Comparison of ENCODE assay signal across 9 mouse cellular contexts in the genomic region with DNA sequence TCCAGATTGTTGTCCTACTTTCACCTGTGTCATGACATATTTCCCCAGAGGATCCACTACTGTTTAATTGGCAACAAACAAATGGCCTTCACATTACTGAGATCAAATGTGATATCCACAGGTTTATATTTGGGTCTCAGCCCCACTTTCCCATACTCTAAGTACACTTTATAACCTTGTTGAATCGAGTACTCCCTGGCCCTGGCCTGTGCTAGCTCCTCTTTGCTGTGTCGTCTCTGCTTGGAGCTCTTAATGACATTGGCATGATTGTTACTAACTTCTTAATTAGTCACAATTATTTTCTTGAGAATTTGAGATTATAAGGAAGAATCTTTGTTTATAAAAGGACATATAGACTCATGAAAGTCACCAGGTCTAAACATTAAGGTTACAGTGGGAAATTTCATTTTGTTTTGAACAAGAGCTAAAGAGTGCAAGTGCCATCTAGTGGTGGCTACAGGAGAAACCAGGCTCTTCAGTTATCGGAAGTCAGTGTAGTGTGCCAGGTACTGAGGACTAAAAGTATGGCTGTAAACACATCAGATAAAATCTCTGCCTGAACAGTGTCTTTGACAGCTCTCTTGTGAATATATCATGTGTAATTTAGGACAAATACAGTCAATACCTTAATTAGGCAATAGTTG. TPM values are rescaled to one million over a fixed set of nuclear protein-coding genes. Genes with fewer than 3 reads are reported as not detected.
DNase-seq lines count a peak whose midpoint lies in the region; ATAC-seq and TF ChIP-seq lines count a peak whose summit lies in the region.
"Had no signal": no experiment of that assay in that cellular context is flagged by ENCODE, and none has a peak within 500 bp of the region (broad histone marks: within the 10 kb centered on the region; RNA-seq: fewer than 3 reads in every experiment).

No protein-coding gene starts in this region.

- H3K9ac ChIP-seq in heart, adult 2 months (ENCODE audit: low read depth, low read length) = no peak overlapping the region
- no peak overlapping the region for H3K9ac ChIP-seq in kidney, postnatal 0 days (ENCODE audit: low read depth, low read length)
- H3K9ac ChIP-seq in midbrain, embryonic 16.5 days (ENCODE audit: low read depth, low read length) = no peak overlapping the region

- TF ChIP-seq CTCF in heart, adult 2 months (IDR thresholded peaks at IDR 0.05) = peak; percentile 78
- TF ChIP-seq CTCF in brain, embryonic 14.5 days (IDR thresholded peaks at IDR 0.05; ENCODE audit: borderline replicate concordance, extremely low read depth, insufficient read depth, insufficient read length) = peak; percentile 69; the same call in 1 of the 2 replicates
- peak; percentile 79 for TF ChIP-seq CTCF in kidney, postnatal 0 days (IDR thresholded peaks at IDR 0.05; ENCODE audit: low read depth)

- no peaks in the 10 kb centered on the region for H3K79me2 ChIP-seq in heart, adult 2 months (replicated peaks; ENCODE audit: control insufficient read depth, insufficient read depth, low read length)

- TF ChIP-seq EP300 in heart, adult 2 months (IDR thresholded peaks at IDR 0.05; ENCODE audit: insufficient read depth, low read depth, low read length) = no peak

- no peak for ATAC-seq in kidney, postnatal 0 days (replicated peaks; ENCODE audit: low FRiP score, low read depth)
- ATAC-seq in midbrain, embryonic 16.5 days = peak; percentile 79

- no peaks in the 10 kb centered on the region for H3K27me3 ChIP-seq in heart, adult 2 months (ENCODE audit: control insufficient read depth, insufficient read depth, low read length)
- no peaks in the 10 kb centered on the region for H3K27me3 ChIP-seq in heart, embryonic 10.5 days (ENCODE audit: insufficient read depth, poor library complexity, severe bottlenecking)
- no peaks in the 10 kb centered on the region for H3K27me3 ChIP-seq in kidney, postnatal 0 days (ENCODE audit: insufficient read depth, low read length)
- H3K27me3 ChIP-seq in midbrain, embryonic 16.5 days (ENCODE audit: control insufficient read depth, insufficient read depth, low read depth, low read length) = no peaks in the 10 kb centered on the region

- no peaks in the 10 kb centered on the region for H3K4me1 ChIP-seq in heart, adult 2 months (ENCODE audit: control insufficient read depth, insufficient read depth, low read length)
- no peaks in the 10 kb centered on the region for H3K4me1 ChIP-seq in heart, embryonic 10.5 days
- no peaks in the 10 kb centered on the region for H3K4me1 ChIP-seq in kidney, postnatal 0 days (replicated peaks; ENCODE audit: insufficient read depth, low read length)
- H3K4me1 ChIP-seq in midbrain, embryonic 16.5 days (ENCODE audit: control insufficient read depth, insufficient read depth, low read length) = no peaks in the 10 kb centered on the region

- intact Hi-C loops in heart, adult 2 months (cut with DNase I) = no loop called here

- 54% methylated on average over 3 of the region's 3 CpGs for WGBS in heart, adult 2 months
- 54% methylated on average over 3 of the region's 3 CpGs for WGBS in heart, embryonic 10.5 days
- WGBS in kidney, postnatal 0 days = 59% methylated on average over 3 of the region's 3 CpGs
- 66% methylated on average over 3 of the region's 3 CpGs for WGBS in midbrain, embryonic 16.5 days

- no peak for DNase-seq in heart, adult 2 months
- no peak for DNase-seq in heart, embryonic 10.5 days (ENCODE audit: low spot score)
- DNase-seq in 3T3-L1 (ENCODE audit: low read depth, low spot score) = peak; percentile 40
- DNase-seq in brain, embryonic 14.5 days (ENCODE audit: low read depth) = peak; percentile 67
- DNase-seq in kidney, postnatal 0 days (ENCODE audit: low spot score) = peak; percentile 52
- DNase-seq in urinary bladder, postnatal 10 days (ENCODE audit: low spot score) = no peak
- DNase-seq in ovary, postnatal 10 days (ENCODE audit: low spot score) = no peak

- H3K9me3 ChIP-seq in heart, embryonic 10.5 days = no peaks in the 10 kb centered on the region
- no peaks in the 10 kb centered on the region for H3K9me3 ChIP-seq in kidney, postnatal 0 days (replicated peaks; ENCODE audit: low read length)
- no peaks in the 10 kb centered on the region for H3K9me3 ChIP-seq in midbrain, embryonic 16.5 days (replicated peaks; ENCODE audit: control insufficient read depth, low read length, poor library complexity, severe bottlenecking)

- TF ChIP-seq POLR2A in heart, adult 2 months (IDR thresholded peaks at IDR 0.05; ENCODE audit: insufficient read depth, low read depth, low read length) = no peak
- TF ChIP-seq POLR2A in brain, embryonic 14.5 days (IDR thresholded peaks at IDR 0.05; ENCODE audit: borderline replicate concordance, extremely low read depth, insufficient read depth, insufficient read length, poor library complexity, severe bottlenecking) = no peak

- H3K4me2 ChIP-seq in kidney, postnatal 0 days (ENCODE audit: low read length) = no peak overlapping the region
- no peak overlapping the region for H3K4me2 ChIP-seq in midbrain, embryonic 16.5 days (ENCODE audit: low read length)

- H3K27ac ChIP-seq in heart, adult 2 months = no peak overlapping the region
- no peak overlapping the region for H3K27ac ChIP-seq in heart, embryonic 10.5 days
- H3K27ac ChIP-seq in kidney, postnatal 0 days = no peak overlapping the region
- no peak overlapping the region for H3K27ac ChIP-seq in midbrain, embryonic 16.5 days (ENCODE audit: low read length)

- no peaks in the 10 kb centered on the region for H3K36me3 ChIP-seq in heart, adult 2 months (ENCODE audit: control insufficient read depth, insufficient read depth, low read length)
- H3K36me3 ChIP-seq in heart, embryonic 10.5 days = no peaks in the 10 kb centered on the region
- no peaks in the 10 kb centered on the region for H3K36me3 ChIP-seq in kidney, postnatal 0 days (ENCODE audit: insufficient read depth, low read length)
- H3K36me3 ChIP-seq in midbrain, embryonic 16.5 days (ENCODE audit: control insufficient read depth, insufficient read depth, low read length) = no peaks in the 10 kb centered on the region

- no peak overlapping the region for H3K4me3 ChIP-seq in heart, adult 2 months
- H3K4me3 ChIP-seq in heart, embryonic 10.5 days = no peak overlapping the region
- no peak overlapping the region for H3K4me3 ChIP-seq in kidney, postnatal 0 days (replicated peaks; ENCODE audit: low read depth, low read length)
- no peak overlapping the region for H3K4me3 ChIP-seq in midbrain, embryonic 16.5 days (ENCODE audit: low read depth, low read length)

RNA-seq across cellular contexts. Expression of a gene that starts 12.9 kb away (rescaled TPM):
- not detected for total RNA-seq in heart, adult 2 months (2021)
- not detected in 2 replicates for polyA plus RNA-seq in heart, adult 2 months (2012; rRNA removed)
- polyA plus RNA-seq in heart, embryonic 10.5 days (2016; fragmentation: Nextera tagmentation; extraction: Ambion mirVana) = not detected in 2 replicates
- 0.04 TPM in 1 of 2 replicates, not detected in the other for polyA plus RNA-seq in brain, embryonic 14.5 days (2012; rRNA removed)
- polyA plus RNA-seq in kidney, postnatal 0 days (2015; fragmentation: Nextera tagmentation; extraction: Ambion mirVana) = not detected in 2 replicates
- polyA plus RNA-seq in midbrain, embryonic 16.5 days (2015; fragmentation: Nextera tagmentation; extraction: Ambion mirVana) = not detected in 2 replicates
- polyA plus RNA-seq: heart, embryonic 14.5 days had no signal

RNA-seq across cellular contexts. Expression of a gene that starts 24.0 kb away (rescaled TPM):
- not detected for total RNA-seq in heart, adult 2 months (2021)
- polyA plus RNA-seq in heart, adult 2 months (2012; rRNA removed) = not detected in 2 replicates
- polyA plus RNA-seq in heart, embryonic 10.5 days (2016; fragmentation: Nextera tagmentation; extraction: Ambion mirVana) = not detected in 2 replicates
- not detected in 2 replicates for polyA plus RNA-seq in brain, embryonic 14.5 days (2012; rRNA removed)
- polyA plus RNA-seq in kidney, postnatal 0 days (2015; fragmentation: Nextera tagmentation; extraction: Ambion mirVana) = not detected in 2 replicates
- polyA plus RNA-seq in midbrain, embryonic 16.5 days (2015; fragmentation: Nextera tagmentation; extraction: Ambion mirVana) = not detected in 2 replicates
- polyA plus RNA-seq: heart, embryonic 14.5 days had no signal

RNA-seq across cellular contexts. Expression of a gene that starts 30.3 kb away (rescaled TPM):
- total RNA-seq in heart, adult 2 months (2021) = not detected
- polyA plus RNA-seq in heart, adult 2 months (2012; rRNA removed) = 0.08 TPM in 1 of 2 replicates, not detected in the other
- polyA plus RNA-seq in heart, embryonic 10.5 days (2016; fragmentation: Nextera tagmentation; extraction: Ambion mirVana) = 1.2 and 1.3 TPM in 2 replicates
- 0.11 and 0.14 TPM in 2 replicates for polyA plus RNA-seq in brain, embryonic 14.5 days (2012; rRNA removed)
- 0.21 and 0.22 TPM in 2 replicates for polyA plus RNA-seq in kidney, postnatal 0 days (2015; fragmentation: Nextera tagmentation; extraction: Ambion mirVana)
- 0.30 TPM in 1 of 2 replicates, not detected in the other for polyA plus RNA-seq in midbrain, embryonic 16.5 days (2015; fragmentation: Nextera tagmentation; extraction: Ambion mirVana)

RNA-seq across cellular contexts. Expression of a gene that starts 37.2 kb away (rescaled TPM):
- total RNA-seq in heart, adult 2 months (2021) = not detected
- polyA plus RNA-seq in heart, adult 2 months (2012; rRNA removed) = not detected in 2 replicates
- not detected in 2 replicates for polyA plus RNA-seq in heart, embryonic 10.5 days (2016; fragmentation: Nextera tagmentation; extraction: Ambion mirVana)
- polyA plus RNA-seq in brain, embryonic 14.5 days (2012; rRNA removed) = not detected in 2 replicates
- polyA plus RNA-seq in kidney, postnatal 0 days (2015; fragmentation: Nextera tagmentation; extraction: Ambion mirVana) = not detected in 2 replicates
- not detected in 2 replicates for polyA plus RNA-seq in midbrain, embryonic 16.5 days (2015; fragmentation: Nextera tagmentation; extraction: Ambion mirVana)
- polyA plus RNA-seq: heart, embryonic 14.5 days had no signal

RNA-seq across cellular contexts. Expression of a gene that starts 59.2 kb away (rescaled TPM):
- not detected for total RNA-seq in heart, adult 2 months (2021)
- not detected in 2 replicates for polyA plus RNA-seq in heart, adult 2 months (2012; rRNA removed)
- polyA plus RNA-seq in heart, embryonic 10.5 days (2016; fragmentation: Nextera tagmentation; extraction: Ambion mirVana) = not detected in 2 replicates
- not detected in 2 replicates for polyA plus RNA-seq in brain, embryonic 14.5 days (2012; rRNA removed)
- not detected in 2 replicates for polyA plus RNA-seq in kidney, postnatal 0 days (2015; fragmentation: Nextera tagmentation; extraction: Ambion mirVana)
- polyA plus RNA-seq in midbrain, embryonic 16.5 days (2015; fragmentation: Nextera tagmentation; extraction: Ambion mirVana) = not detected in 2 replicates
- polyA plus RNA-seq: heart, embryonic 14.5 days had no signal

Comparison
In these comparisons a context has a peak if more than half of its experiments do, and no peak if none do; other contexts are left out.
1. DNase-seq: peak in 3T3-L1 (single experiment), brain, embryonic 14.5 days (single experiment) and kidney, postnatal 0 days (single experiment); none in heart, adult 2 months (0 of 2), heart, embryonic 10.5 days (single experiment), urinary bladder, postnatal 10 days (single experiment) and ovary, postnatal 10 days (single experiment).
2. Peak in every context shown above with its lines, with median percentiles within 50 percentile points of each other: CTCF ChIP-seq.